Mouse (Mus musculus) urinary bladder, postnatal 4 days (tissue): ENCODE measurements at regions not wholly inside any gene's neighbourhood (a gene's known extent, or its start where the extent isn't known, plus 50 kb on each side); places are given as distances from the start of the nearest gene placed in this dataset.
A peak's percentile ranks its signal among the peaks of the same experiment; 100 is the strongest.
"Not testable (repeated sequence)": the region's sequence is repeated elsewhere in the genome, so short reads cannot be mapped to it uniquely, and the experiment has no call there.

Experiments
- DNase-seq, 2 experiments: peaks; one replicate each; pipeline ENCODE4 v3.0.0; 2021 to 2022; ENCODE audit warnings: low spot score in 2 of 2

GRCm38 (mm10) chr8:34303815-34304214 lies 192.3 kb upstream of the Gm10131 start:
- peak in 1 of 2 experiments; percentile 8 for DNase-seq

GRCm38 (mm10) chr8:34300331-34300903 lies 188.9 kb upstream of the Gm10131 start:
- DNase-seq, result peak in 1 of 2 experiments; percentile 31

- no peak for DNase-seq
Measured at GRCm38 (mm10) chr8:34294721-34295120, 183.2 kb upstream of the Gm10131 start.

- no peak for DNase-seq
Measured at GRCm38 (mm10) chr8:34290670-34291069, 179.1 kb upstream of the Gm10131 start.

GRCm38 (mm10) chr8:34287801-34288200 lies 176.3 kb upstream of the Gm10131 start:
- DNase-seq, result no peak

GRCm38 (mm10) chr8:34284576-34284975 lies 173.0 kb upstream of the Gm10131 start:
- no peak for DNase-seq

- no peak for DNase-seq
Measured at GRCm38 (mm10) chr8:34280433-34280832, 168.9 kb upstream of the Gm10131 start.

GRCm38 (mm10) chr8:34275977-34276660 lies 164.6 kb upstream of the Gm10131 start:
- no peak for DNase-seq

- DNase-seq, result not testable (repeated sequence)
Measured at GRCm38 (mm10) chr8:34274796-34275195, 163.3 kb upstream of the Gm10131 start.

GRCm38 (mm10) chr8:34274171-34274570 lies 162.6 kb upstream of the Gm10131 start:
- DNase-seq, result no peak

- DNase-seq, result no peak
Measured at GRCm38 (mm10) chr8:34269848-34270247, 158.3 kb upstream of the Gm10131 start.

- no peak for DNase-seq
Measured at GRCm38 (mm10) chr8:34268806-34269520, 157.4 kb upstream of the Gm10131 start.

- no peak for DNase-seq
Measured at GRCm38 (mm10) chr8:34254978-34255377, 143.4 kb upstream of the Gm10131 start.

- DNase-seq, result no peak
Measured at GRCm38 (mm10) chr8:34251934-34252333, 140.4 kb upstream of the Gm10131 start.

GRCm38 (mm10) chr8:34239346-34239900 lies 127.9 kb upstream of the Gm10131 start:
- no peak for DNase-seq

GRCm38 (mm10) chr8:34233705-34234104 lies 122.2 kb upstream of the Gm10131 start:
- DNase-seq, result no peak

GRCm38 (mm10) chr8:34229477-34229876 lies 117.9 kb upstream of the Gm10131 start:
- no peak for DNase-seq

GRCm38 (mm10) chr8:34225011-34225890 lies 113.7 kb upstream of the Gm10131 start:
- DNase-seq, result no peak

GRCm38 (mm10) chr8:34222187-34222586 lies 110.7 kb upstream of the Gm10131 start:
- DNase-seq, result no peak
